Mouse (Mus musculus) liver, embryonic 16.5 days (tissue): ENCODE results near the gene Ddx39b. TPM values are rescaled to one million over a fixed set of nuclear protein-coding genes. Genes with fewer than 3 reads are reported as not detected.
"Not testable (repeated sequence)": the region's sequence is repeated elsewhere in the genome, so short reads cannot be mapped to it uniquely, and the experiment has no call there.

Experiments used
- ATAC-seq: fragments of 200-750 bp; cut with Nextera tagmentation; 2 replicates; pipeline ENCODE4 v1.8.0; 2017; ENCODE audit warnings: low read depth, mild to moderate bottlenecking, moderate number of reproducible peaks, moderate library complexity
- H3K27ac ChIP-seq: fragments of 300-500 bp; sonication (generic); 2 replicates; pipeline ENCODE4 v1.5.1; 2014; ENCODE audit warnings: mild to moderate bottlenecking, low read length
- H3K27me3 ChIP-seq: fragments of 300-500 bp; sonication (generic); 2 replicates; pipeline ENCODE4 v1.6.1; 2014; ENCODE audit warnings: low read depth, low read length, mixed read lengths; ENCODE audit not compliant: control insufficient read depth, insufficient read depth
- H3K36me3 ChIP-seq: fragments of 300-500 bp; sonication (generic); 2 replicates; pipeline ENCODE4 v1.6.1; 2014; ENCODE audit warnings: mild to moderate bottlenecking; ENCODE audit not compliant: control insufficient read depth, insufficient read depth
- H3K4me1 ChIP-seq: fragments of 300-500 bp; sonication (generic); 2 replicates; pipeline ENCODE4 v1.6.1; 2014; ENCODE audit warnings: low read depth, low read length, mixed read lengths; ENCODE audit not compliant: control insufficient read depth
- H3K4me2 ChIP-seq: fragments of 300-500 bp; sonication (generic); 2 replicates; pipeline ENCODE4 v1.6.1; 2014; ENCODE audit warnings: low read depth, low read length, mixed read lengths
- H3K4me3 ChIP-seq: fragments of 300-500 bp; sonication (generic); 2 replicates; pipeline ENCODE4 v1.5.1; 2014; ENCODE audit warnings: low read depth, mild to moderate bottlenecking, low read length
- H3K9ac ChIP-seq: fragments of 300-500 bp; sonication (generic); 2 replicates; pipeline ENCODE4 v1.6.1; 2014; ENCODE audit warnings: low read depth, low read length
- H3K9me3 ChIP-seq: fragments of 300-500 bp; sonication (generic); replicated peaks from 2 replicates; pipeline ENCODE4 v1.6.1; 2016; ENCODE audit warnings: low read length; ENCODE audit not compliant: control insufficient read depth
- WGBS: fragments of 180-500 bp; shearing (Covaris S2); extraction: QIAGEN DNeasy Blood & Tissue Kit; methylation state at CpG from one replicate; pipeline ENCODE4 v1.1.7; 2014; ENCODE audit not compliant: insufficient replicate concordance; 5-methylcytosine and 5-hydroxymethylcytosine counted together
- polyA plus RNA-seq: library from polyadenylated mRNA; unstranded; fragments of >200 nt; fragmentation: Nextera tagmentation; extraction: Ambion mirVana; gene quantifications from 2 replicates; pipeline ENCODE4 v1.2.1, GENCODE M21; 2015

Gene Ddx39b
- polyA plus RNA-seq, 1 experiment from 2014 or later: 128 TPM

DNA sequence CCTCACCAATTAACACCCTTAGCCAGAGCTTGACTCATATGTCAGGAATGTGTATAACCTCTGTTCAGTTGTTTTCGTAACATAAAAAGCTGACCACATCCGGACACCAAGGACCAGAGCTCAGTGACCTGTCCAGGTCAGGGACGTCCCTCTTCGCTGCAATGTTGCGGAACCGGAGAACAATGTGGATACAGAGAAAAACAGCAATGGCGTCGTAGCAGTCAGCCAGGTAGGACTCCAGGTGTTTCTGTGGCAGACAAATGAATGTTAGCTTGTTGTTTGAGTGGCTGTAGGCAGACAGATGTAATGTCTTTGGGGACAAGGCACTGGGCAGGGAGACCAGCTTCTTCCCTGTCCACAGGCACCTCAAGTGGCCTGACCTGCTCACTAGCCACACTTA lies 36.5 kb downstream of the Ddx39b start:
- 65% methylated on average over 8 of the region's 8 CpGs for WGBS
- no peak overlapping the region for H3K4me3 ChIP-seq
- no peak overlapping the region for H3K9ac ChIP-seq
- H3K4me2 ChIP-seq: no peak overlapping the region
- H3K27ac ChIP-seq: no peak overlapping the region
- no peaks in the 10 kb centered on the region for H3K9me3 ChIP-seq
- H3K4me1 ChIP-seq: no peaks in the 10 kb centered on the region
- no peaks in the 10 kb centered on the region for H3K36me3 ChIP-seq
- peaks cover 16% of the 10 kb centered on the region for H3K27me3 ChIP-seq
- no peak for ATAC-seq

DNA sequence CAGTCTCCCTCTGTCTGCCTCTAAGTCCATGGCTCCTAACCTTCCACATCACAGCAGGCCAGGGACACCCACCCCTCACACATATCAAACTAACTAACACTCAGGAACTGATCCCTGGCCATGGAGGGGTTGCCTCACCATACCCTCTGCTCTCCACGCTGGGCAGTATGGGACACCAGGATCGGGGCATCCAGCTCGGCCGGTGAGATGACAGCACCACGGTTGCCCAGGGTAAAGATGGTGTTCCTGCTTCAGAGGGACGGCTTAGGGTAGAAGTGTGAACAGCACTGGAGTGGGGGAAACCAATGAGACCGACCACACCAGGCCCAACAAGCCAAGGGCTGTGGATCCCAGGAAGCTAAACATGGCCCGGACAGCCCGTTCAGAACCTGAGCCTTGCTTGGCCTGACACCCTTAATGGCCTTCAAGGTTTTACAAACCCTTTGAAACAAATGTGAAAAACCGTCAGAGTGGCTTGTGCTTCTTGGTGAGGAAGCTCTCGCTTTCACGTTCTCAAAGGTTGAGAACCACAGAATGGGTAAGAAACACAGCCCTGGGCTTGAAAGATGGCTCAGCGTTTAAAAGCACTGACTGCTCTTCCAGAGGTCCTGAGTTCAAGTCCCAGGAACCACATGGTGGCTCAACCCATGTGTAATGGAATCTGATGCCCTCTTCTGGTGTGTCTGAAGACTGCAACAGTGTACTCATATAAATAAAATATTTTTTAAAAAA lies 37.6 kb downstream of the Ddx39b start:
- 66% methylated on average over 13 of the region's 13 CpGs for WGBS

DNA sequence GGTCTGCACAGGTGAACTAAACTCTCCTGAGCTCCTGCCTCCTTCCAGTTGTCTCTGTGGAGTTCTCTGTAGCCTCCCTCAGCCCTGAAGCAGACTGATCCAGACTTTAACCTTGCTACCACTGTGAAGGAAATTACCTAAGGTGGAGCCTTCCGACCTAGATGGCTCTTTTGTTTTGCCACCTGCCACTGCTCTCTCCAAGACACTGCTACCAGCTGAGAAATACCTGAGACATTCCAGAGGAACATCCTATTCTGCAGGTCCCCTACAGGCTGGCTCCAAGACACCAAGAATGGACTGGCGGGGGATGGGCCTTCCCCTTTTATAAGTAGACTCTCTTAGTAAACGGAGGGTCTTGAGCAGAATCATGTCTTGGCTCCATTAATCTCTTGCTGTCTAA lies 38.7 kb downstream of the Ddx39b start:
- H3K4me2 ChIP-seq: no peak overlapping the region
- no peaks in the 10 kb centered on the region for H3K4me1 ChIP-seq
- no peak for ATAC-seq
- H3K27me3 ChIP-seq: peaks cover 16% of the 10 kb centered on the region
- H3K36me3 ChIP-seq: no peaks in the 10 kb centered on the region
- WGBS: 56% methylated on average over 3 of the region's 3 CpGs
- H3K9ac ChIP-seq: no peak overlapping the region
- H3K4me3 ChIP-seq: no peak overlapping the region
- H3K9me3 ChIP-seq: no peaks in the 10 kb centered on the region
- no peak overlapping the region for H3K27ac ChIP-seq

More for the DNA sequence above, 37.6 kb downstream of the Ddx39b start:
- H3K4me2 ChIP-seq: no peak overlapping the region
- no peak overlapping the region for H3K9ac ChIP-seq
- no peak for ATAC-seq
- H3K4me3 ChIP-seq: no peak overlapping the region
- peaks cover 16% of the 10 kb centered on the region for H3K27me3 ChIP-seq
- H3K4me1 ChIP-seq: no peaks in the 10 kb centered on the region
- H3K9me3 ChIP-seq: no peaks in the 10 kb centered on the region
- H3K36me3 ChIP-seq: no peaks in the 10 kb centered on the region
- H3K27ac ChIP-seq: no peak overlapping the region

DNA sequence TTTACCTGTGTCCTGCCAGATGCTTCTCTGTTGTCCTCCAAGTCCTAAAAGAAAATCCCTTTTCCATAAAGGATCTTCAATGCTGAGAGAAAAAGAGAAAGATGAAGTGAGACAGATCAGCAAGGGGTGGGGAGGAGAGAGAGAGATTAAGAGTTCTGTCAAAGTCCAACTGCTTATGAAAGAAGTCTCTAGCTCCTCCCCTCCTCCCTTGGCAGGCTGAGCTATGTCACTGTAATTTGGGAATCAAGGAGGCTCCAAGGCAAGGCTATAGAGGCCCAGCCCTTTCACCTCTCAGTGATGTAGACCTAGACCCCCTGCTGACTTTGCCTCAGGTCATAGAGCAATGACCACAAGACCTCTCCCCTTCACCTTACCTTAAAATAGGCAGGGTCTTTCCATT lies 43.9 kb downstream of the Ddx39b start:
- no peaks in the 10 kb centered on the region for H3K9me3 ChIP-seq
- no peak overlapping the region for H3K4me3 ChIP-seq
- no peak overlapping the region for H3K27ac ChIP-seq
- no peaks in the 10 kb centered on the region for H3K36me3 ChIP-seq
- H3K27me3 ChIP-seq: no peaks in the 10 kb centered on the region
- no peaks in the 10 kb centered on the region for H3K4me1 ChIP-seq
- no peak overlapping the region for H3K4me2 ChIP-seq
- H3K9ac ChIP-seq: no peak overlapping the region
- no peak for ATAC-seq

DNA sequence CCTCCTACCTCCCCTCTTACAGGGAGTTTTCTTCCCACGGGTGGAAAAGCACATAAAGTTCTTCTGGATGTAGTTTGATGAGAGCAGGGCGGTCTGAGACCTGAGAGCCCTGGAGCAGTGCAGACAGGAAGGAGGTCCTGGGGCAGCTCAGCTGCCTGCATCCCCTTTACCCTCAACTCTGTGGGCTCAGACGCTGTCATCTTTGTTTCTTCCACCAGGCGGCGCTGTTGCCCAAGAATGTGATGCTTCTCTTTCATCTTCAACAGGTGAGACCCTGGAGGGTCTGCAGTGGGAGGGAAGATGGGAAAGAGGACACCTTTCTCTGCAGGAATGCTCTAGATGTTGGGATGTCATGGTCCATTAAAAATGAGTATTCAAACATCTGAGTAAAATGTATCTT lies 54.2 kb downstream of the Ddx39b start:
- not testable (repeated sequence) for H3K27me3 ChIP-seq, H3K4me2 ChIP-seq, H3K4me3 ChIP-seq, H3K36me3 ChIP-seq, H3K9me3 ChIP-seq, ATAC-seq, H3K9ac ChIP-seq, H3K27ac ChIP-seq, H3K4me1 ChIP-seq
- 0% methylated on average over 5 of the region's 5 CpGs for WGBS

DNA sequence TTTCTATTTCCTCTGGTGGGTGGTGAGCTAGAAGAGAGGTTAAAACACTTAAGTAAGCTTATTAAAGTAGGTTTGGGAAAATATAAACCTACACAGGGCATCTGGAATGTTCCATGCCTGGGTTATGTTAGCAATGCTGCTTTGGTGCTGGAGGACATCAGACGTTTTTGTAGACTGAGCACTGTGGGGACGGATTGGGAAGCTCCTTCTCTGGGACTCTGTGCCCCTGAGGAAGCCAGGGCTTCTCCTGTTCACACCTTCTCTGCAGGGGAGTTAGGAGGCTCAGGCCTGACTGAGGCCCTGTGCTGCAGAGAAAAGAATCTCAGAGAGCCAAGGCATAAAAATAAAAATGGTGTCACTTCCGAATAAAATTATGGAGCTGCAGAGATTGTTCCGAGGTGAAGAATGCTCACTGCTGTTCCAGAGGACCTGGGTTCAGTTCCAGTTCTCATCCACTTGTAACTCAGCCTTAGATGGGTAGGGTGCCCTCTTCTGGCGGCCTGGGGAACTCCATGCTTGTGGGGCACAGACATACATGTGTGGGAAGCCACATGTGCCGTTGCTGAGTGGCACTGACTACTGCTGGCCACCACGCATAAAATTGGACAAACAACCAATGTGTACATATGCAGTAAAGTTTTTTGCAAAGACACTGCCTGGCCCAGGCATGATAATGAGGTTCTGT lies 58.9 kb downstream of the Ddx39b start:
- not testable (repeated sequence) for H3K27ac ChIP-seq, H3K36me3 ChIP-seq, H3K9ac ChIP-seq, ATAC-seq, H3K4me3 ChIP-seq, H3K27me3 ChIP-seq, H3K4me1 ChIP-seq, H3K4me2 ChIP-seq, H3K9me3 ChIP-seq
- WGBS: 66% methylated on average over 7 of the region's 7 CpGs

DNA sequence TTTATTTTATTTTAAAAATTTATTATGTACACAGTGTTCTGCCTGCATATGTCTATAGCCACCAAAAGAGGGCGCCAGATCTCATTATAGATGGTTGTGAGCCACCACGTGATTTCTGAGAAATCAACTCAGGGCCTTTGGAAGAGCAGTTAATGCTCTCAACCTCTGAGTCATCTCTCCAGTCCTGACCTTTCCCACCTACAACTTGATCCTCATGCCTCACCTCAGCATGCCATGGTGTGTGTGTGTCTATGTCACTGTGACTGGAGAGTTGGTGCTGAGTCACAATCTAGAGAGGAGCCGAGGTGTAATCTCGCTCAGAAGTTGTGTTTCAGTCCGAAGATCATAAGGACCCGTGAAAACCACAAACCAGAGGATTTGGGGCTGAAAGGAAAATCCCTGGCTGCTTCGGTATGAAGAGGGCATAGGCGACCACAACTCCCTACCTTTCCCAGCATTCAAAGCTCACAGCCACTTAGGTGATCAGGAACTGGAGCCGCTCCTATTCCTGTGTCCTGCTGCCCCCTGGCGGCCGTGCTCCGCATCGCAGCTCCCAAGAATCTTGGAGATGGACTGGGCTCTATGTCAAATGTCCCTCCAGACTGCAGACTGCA lies 60.2 kb downstream of the Ddx39b start:
- 16% methylated on average over 13 of the region's 13 CpGs for WGBS
- H3K9ac ChIP-seq: no peak overlapping the region
- peak overlapping the region; percentile 20; the same call in 1 of the 2 replicates for H3K4me2 ChIP-seq
- ATAC-seq: no peak
- H3K27me3 ChIP-seq: no peaks in the 10 kb centered on the region
- no peak overlapping the region for H3K4me3 ChIP-seq
- H3K36me3 ChIP-seq: no peaks in the 10 kb centered on the region
- no peaks in the 10 kb centered on the region for H3K9me3 ChIP-seq
- H3K27ac ChIP-seq: no peak overlapping the region
- H3K4me1 ChIP-seq: no peaks in the 10 kb centered on the region

DNA sequence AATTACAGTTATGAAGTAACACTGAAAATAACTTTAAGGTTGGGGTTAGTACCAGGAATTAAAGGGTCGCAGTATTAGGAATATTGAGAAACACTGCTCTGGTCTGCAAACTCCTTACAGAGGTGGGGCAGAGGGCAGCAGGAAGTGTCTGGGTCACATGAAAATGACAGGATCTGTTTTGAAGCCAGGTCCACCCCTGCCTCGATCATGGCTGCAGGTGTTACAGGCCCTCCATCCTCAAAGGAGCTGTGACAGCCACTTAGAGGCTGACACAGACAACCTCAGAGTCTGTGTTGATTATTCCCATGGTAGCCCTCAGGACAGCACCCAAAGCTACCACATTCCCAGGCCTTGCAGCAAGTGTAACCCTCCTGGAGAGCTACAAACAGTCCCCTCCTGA lies 61.7 kb downstream of the Ddx39b start:
- Histone ChIP-seq H3K4me1 (no peaks in the 10 kb centered on the region), H3K4me2 (no peak overlapping the region), H3K27me3 (no peaks in the 10 kb centered on the region), H3K36me3 (no peaks in the 10 kb centered on the region), H3K27ac (no peak overlapping the region), H3K9ac (no peak overlapping the region), H3K9me3 (no peaks in the 10 kb centered on the region), H3K4me3 (no peak overlapping the region)
- no peak for ATAC-seq
- 43% methylated on average over 2 of the region's 2 CpGs for WGBS
